Mouse (Mus musculus) retina, postnatal 7 days (tissue): ENCODE measurements around the gene Hist1h1c.
"Not testable (repeated sequence)": the region's sequence is repeated elsewhere in the genome, so short reads cannot be mapped to it uniquely, and the experiment has no call there.

ENCODE experiments used
- DNase-seq: peaks from one replicate; pipeline ENCODE4 v3.0.0-alpha.2; 2012; ENCODE audit warnings: low read depth, low spot score

Hist1h1c gene

GRCm38 (mm10) chr13:23716261-23717042 is 22.2 kb upstream of the Hist1h1c start:
- no peak for DNase-seq

GRCm38 (mm10) chr13:23717176-23717575 is 21.4 kb upstream of the Hist1h1c start:
- DNase-seq = no peak

GRCm38 (mm10) chr13:23717593-23718245 is 20.9 kb upstream of the Hist1h1c start:
- DNase-seq = not testable (repeated sequence)

GRCm38 (mm10) chr13:23724239-23724638 is 14.4 kb upstream of the Hist1h1c start:
- DNase-seq = no peak

- DNase-seq = no peak
These were observed 13.4 kb upstream of the Hist1h1c start for GRCm38 (mm10) chr13:23725213-23725612.

GRCm38 (mm10) chr13:23728472-23729191 is 10.0 kb upstream of the Hist1h1c start:
- DNase-seq = no peak

- no peak for DNase-seq
These were observed 9.4 kb upstream of the Hist1h1c start for GRCm38 (mm10) chr13:23729192-23729525.

- DNase-seq = no peak
These were observed 8.9 kb upstream of the Hist1h1c start for GRCm38 (mm10) chr13:23729706-23730105.

- DNase-seq = no peak
These were observed 8.1 kb upstream of the Hist1h1c start for GRCm38 (mm10) chr13:23730479-23730878.

- no peak for DNase-seq
These were observed 6.3 kb upstream of the Hist1h1c start for GRCm38 (mm10) chr13:23732156-23732804.

- no peak for DNase-seq
These were observed 1.5 kb upstream of the Hist1h1c start for GRCm38 (mm10) chr13:23737091-23737490.

- no peak for DNase-seq
These were observed 567 bp upstream of the Hist1h1c start for GRCm38 (mm10) chr13:23738041-23738440.

- no peak for DNase-seq
These were observed 687 bp downstream of the Hist1h1c start for GRCm38 (mm10) chr13:23739069-23739921.

GRCm38 (mm10) chr13:23739922-23740252 is 1.3 kb downstream of the Hist1h1c start:
- no peak for DNase-seq

- DNase-seq = no peak
These were observed 1.7 kb downstream of the Hist1h1c start for GRCm38 (mm10) chr13:23740256-23740840.

GRCm38 (mm10) chr13:23740910-23741309 is 2.3 kb downstream of the Hist1h1c start:
- no peak for DNase-seq

- DNase-seq = no peak
These were observed 3.4 kb downstream of the Hist1h1c start for GRCm38 (mm10) chr13:23742007-23742406.

- no peak for DNase-seq
These were observed 4.6 kb downstream of the Hist1h1c start for GRCm38 (mm10) chr13:23743215-23743614.

- no peak for DNase-seq
These were observed 5.4 kb downstream of the Hist1h1c start for GRCm38 (mm10) chr13:23743963-23744362.

- no peak for DNase-seq
These were observed 6.1 kb downstream of the Hist1h1c start for GRCm38 (mm10) chr13:23744421-23745380.
